Mouse (Mus musculus): ENCODE data around the gene Kmt2c. TPM values are rescaled to one million over a fixed set of nuclear protein-coding genes. Genes with fewer than 3 reads are reported as not detected.

Kmt2c gene
- total RNA-seq, 2 experiments from 2014 or later: 68.4 to 74.1 TPM

DNA sequence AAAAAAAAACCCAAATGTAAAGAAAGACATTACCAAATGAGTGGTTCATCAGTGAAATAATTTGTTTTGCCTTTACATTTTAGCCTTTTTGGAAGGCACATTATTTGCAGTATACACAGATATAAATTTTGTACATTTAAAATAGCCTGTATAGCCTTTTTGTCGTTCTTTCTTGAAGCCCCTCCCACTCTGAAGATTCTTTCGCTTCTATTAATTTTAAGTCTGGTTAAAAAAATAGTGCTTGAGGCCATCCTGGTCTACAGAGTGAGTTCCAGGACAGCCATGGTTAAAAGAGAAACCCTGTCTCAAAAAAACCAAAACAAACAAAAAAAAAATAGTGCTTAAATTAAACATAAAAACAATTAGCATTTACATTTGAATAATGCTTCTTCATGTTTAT, 32.0 kb upstream of the Kmt2c start:
- no peak for DNase-seq (ENCODE audit: extremely low spot score in 1 of 2, low spot score in 2 of 2)
- H3K4me3 ChIP-seq: peak overlapping the region; percentile 57
- H3K27ac ChIP-seq: peak overlapping the region; percentile 98
- TF ChIP-seq CTCF (IDR thresholded peaks at IDR 0.05): no peak
- intact Hi-C loops (cut with DNase I): loop anchor here (5.0 kb wide), 1 partner anchor 77 kb away; no protein-coding TSS in a partner anchor

DNA sequence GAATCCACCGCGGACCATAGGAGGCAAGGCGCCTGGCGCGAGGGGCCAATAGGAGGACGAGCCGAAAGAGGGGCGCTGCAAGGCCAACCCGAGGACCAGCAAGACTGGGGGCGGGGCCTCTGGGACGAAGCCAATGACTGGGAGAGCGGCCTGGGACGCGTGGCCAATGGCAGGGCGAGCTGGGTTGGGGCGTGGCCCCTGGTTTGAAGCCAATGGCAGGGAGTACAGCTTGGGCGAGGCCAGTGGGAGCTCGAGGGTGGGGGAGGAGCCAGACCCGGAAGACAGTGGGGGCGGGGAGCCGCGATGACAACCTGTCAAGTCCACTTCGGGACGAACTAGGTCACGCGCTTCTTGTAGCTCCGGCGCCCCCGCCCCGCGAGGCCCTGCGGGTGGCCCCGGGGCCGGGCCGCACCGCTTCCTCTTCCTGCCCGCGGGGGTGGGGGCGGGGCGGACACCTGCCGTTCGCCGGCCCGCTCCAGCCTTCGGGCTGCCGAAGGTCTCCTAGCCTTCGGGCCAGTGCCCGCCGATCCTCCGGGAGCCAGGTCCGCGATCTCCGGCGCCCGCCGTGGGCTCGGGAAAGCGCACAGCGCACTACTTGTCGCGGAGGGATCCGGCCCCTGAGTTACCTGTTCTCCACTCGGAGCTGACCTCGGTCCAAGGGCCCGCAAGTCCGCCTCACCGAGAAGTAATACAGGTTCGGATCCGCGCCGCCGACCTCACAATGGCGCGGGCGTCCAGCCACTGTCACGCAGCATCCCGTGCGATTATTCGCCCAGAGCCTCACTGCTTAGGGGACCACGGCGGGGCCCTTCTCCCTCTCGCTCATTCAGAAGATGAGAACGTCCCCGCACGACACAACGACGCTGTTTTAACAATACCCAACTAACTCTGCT, 31.2 kb upstream of the Kmt2c start:
- no peak for TF ChIP-seq CTCF (IDR thresholded peaks at IDR 0.05)
- intact Hi-C loops (cut with DNase I): loop anchor here (1.0 to 5.0 kb wide), 2 partner anchors 30 to 78 kb away; no protein-coding TSS in a partner anchor
- Histone ChIP-seq H3K27ac (peak overlapping the region; percentile 98), H3K4me3 (peak overlapping the region; percentile 57)
- peak; percentile 99 to 100 for DNase-seq (ENCODE audit: extremely low spot score in 1 of 2, low spot score in 2 of 2)

DNA sequence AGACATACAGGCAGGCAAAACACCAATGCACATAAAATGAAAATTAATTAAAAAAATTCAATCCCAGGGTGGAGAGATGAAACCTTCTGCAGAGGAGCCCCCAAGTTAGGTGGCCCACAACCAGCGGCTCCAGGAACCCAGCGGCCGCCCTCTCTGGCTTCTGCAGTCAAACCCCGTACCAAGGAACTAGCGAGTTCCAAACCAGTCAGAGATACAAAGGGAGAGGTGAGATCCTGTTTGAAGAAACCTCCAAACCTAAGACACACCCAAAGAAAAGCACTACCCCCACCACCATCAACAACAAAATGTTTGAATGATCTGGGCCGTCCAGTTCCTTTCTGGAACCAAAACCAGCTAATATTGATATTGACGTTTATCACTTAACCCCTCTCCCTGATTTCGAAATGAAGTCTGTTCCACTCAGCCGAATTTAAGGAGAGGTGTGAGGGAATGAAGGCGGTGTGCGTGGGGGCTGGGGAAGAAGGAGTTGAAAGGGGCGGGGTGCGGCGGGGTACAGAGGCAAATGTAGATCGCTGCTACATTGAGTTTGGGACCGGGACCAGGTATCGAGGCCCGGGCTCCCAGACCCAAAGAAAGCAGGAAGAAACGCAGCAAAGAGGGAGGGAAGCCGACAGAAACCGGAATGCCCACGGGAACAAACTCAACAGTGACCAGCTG, 30.4 kb upstream of the Kmt2c start:
- peak overlapping the region; percentile 89 for H3K27ac ChIP-seq
- intact Hi-C loops (cut with DNase I): loop anchor here (1.0 kb wide), 1 partner anchor 30 kb away; no protein-coding TSS in a partner anchor
- H3K4me3 ChIP-seq: peak overlapping the region; percentile 57
- no peak; the same call in 1 of the 2 replicates for TF ChIP-seq CTCF (IDR thresholded peaks at IDR 0.05)
- no peak for DNase-seq (ENCODE audit: extremely low spot score in 1 of 2, low spot score in 2 of 2)

DNA sequence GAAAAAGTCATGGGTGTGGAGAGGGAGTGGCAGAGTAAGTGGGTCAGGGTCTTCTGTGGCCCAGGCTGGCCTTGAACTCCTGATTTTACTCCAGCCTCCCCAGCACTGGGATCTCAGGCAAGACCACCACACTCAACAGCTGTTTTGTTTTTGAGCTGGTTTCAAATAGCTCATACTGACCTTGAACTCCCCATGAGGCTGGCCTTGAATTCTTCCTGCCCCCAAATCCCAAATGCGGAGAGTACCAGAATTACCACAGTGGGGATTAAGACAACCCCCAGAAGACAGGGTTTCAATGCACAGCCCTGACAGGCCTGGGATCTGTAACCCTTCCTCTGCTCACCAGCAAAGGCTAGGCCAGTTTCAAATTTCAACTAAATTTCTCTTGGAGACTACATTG, 29.4 kb upstream of the Kmt2c start:
- TF ChIP-seq CTCF (IDR thresholded peaks at IDR 0.05): no peak
- intact Hi-C loops (cut with DNase I): no loop called here
- Histone ChIP-seq H3K4me3 (no peak overlapping the region), H3K27ac (no peak overlapping the region)
- DNase-seq (ENCODE audit: extremely low spot score in 1 of 2, low spot score in 2 of 2): no peak

DNA sequence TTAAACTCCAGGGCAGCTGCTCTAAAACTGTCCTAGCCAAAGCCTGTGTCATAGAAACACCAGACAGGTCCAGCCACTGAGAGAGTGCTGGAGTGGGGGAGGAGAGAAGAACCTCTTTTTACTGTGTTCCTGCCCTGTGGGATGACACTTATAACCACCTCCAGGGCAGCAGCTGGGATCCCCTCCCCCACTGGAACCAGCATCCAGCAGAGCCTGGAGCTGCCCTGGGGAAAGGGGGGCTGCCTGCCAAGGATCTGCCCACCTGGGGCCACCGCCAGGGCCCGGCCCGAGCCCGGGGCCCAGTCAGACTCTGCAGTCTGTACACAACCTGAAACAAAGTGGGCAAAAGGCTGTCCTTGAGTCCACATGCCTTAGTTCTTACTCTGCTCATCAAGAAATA, 28.3 kb upstream of the Kmt2c start:
- H3K4me3 ChIP-seq: no peak overlapping the region
- DNase-seq (ENCODE audit: extremely low spot score in 1 of 2, low spot score in 2 of 2): no peak
- H3K27ac ChIP-seq: no peak overlapping the region
- no peak for TF ChIP-seq CTCF (IDR thresholded peaks at IDR 0.05)
- intact Hi-C loops (cut with DNase I): no loop called here

DNA sequence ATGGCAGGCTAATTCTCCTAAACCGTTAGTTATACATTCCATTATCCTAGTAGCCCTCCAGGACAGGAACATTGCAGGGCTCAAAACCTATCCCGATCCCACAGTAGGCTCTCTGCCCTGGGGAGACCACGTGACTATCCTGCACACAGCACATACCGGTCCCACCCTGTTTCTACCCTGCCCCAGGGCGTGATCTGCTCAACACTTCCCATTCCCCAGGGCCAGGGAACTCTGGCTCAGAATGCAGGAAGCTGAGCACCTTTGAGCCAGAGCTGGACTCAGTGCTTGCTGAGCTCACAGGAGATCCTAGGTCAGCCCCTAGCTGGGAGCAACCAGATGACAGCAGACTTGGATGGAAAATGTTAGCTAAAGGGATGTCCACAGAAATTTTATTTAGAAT, 27.5 kb upstream of the Kmt2c start:
- Histone ChIP-seq H3K4me3 (no peak overlapping the region), H3K27ac (no peak overlapping the region)
- no peak; the same call in 1 of the 2 replicates for TF ChIP-seq CTCF (IDR thresholded peaks at IDR 0.05)
- intact Hi-C loops (cut with DNase I): no loop called here
- no peak for DNase-seq (ENCODE audit: extremely low spot score in 1 of 2, low spot score in 2 of 2)

DNA sequence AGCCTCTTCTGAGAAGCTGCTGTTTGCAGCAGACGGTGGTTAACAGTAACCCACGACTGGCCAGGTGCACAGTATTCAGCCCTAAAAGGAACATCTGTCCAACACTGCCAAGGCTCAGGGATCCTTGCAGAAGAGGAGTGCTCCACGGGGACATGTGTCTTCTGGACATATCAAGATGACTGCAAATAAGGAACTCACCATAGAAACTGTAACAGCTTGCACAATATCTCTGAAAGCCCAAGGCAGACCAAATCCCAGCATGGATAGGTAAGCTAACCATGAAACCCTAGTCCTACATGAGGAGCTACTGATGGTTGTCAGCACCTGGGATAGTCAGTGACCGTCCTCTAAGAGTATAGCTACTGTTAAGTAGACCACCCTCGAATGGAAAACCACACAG, 22.9 kb upstream of the Kmt2c start:
- H3K4me3 ChIP-seq: no peak overlapping the region
- no peak overlapping the region for H3K27ac ChIP-seq
- DNase-seq (ENCODE audit: extremely low spot score in 1 of 2, low spot score in 2 of 2): no peak
- no peak for TF ChIP-seq CTCF (IDR thresholded peaks at IDR 0.05)
- intact Hi-C loops (cut with DNase I): no loop called here

DNA sequence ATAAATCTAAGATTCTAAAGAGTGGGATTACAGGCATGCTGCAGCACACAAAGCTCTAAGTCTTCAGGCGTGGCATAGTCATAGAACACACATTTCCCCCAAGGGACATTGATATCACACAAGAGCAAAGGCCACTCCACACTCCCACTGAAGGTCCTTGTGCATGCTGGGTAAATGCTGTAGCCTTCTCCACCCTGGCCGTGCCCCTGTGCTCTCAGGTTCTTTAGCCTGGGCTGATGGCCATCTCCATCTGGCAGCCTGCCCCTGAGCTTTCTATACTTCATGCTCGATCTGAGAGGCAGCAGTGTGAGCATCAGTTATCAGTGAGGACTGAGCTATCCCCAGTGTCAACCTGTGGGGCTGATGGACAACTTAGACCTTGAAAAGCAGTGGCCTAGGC, 21.2 kb upstream of the Kmt2c start:
- intact Hi-C loops (cut with DNase I): no loop called here
- no peak for TF ChIP-seq CTCF (IDR thresholded peaks at IDR 0.05)
- no peak for DNase-seq (ENCODE audit: extremely low spot score in 1 of 2, low spot score in 2 of 2)
- no peak overlapping the region for H3K4me3 ChIP-seq
- no peak overlapping the region for H3K27ac ChIP-seq

DNA sequence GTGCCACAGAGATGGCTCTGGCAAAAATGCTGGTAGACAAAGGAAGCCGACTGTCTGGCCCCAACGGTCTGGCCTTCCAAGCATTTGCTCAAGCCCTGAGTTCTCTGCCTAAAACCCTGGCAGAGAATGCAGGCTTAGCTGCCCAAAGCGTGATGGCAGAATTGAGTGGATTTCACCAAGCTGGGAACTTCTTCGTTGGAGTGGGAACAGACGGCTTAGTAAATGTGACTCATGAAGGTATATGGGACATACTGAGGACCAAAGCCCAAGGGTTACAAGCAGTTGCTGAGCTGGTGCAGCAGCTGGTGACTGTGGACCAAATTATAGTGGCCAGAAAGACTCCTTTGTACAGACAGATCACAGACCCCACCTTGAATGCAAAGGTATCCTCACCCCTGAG, 19.0 kb upstream of the Kmt2c start:
- no peak for TF ChIP-seq CTCF (IDR thresholded peaks at IDR 0.05)

DNA sequence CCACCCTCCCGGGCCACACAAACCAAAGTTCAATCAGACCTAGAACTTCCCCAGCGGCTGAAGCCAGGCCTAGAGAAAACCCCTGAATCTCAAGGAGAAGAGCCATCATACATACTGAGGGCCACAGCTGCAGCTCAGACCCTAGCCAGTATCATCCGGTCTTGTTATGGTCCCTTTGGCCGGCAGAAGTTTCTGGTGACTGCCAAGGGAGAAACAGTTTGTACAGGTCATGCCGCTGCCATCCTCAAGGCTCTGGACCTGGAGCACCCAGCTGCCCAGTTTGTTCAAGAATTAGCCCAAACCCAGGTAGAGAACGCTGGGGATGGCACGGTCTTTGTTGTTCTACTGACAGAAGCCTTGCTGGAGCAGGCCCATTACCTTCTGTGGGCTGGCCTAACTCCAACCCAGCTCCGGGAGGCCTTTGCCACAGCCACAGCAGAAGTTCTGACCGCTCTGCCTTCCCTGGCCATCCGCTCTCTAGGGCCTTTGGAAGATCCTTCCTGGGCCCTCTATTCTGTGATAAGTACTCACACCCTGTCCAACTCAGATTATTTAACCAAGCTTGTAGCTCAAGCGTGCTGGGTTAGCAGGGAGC, 17.8 kb upstream of the Kmt2c start:
- no peak overlapping the region for H3K27ac ChIP-seq
- intact Hi-C loops (cut with DNase I): no loop called here
- DNase-seq (ENCODE audit: extremely low spot score in 1 of 2, low spot score in 2 of 2): no peak
- H3K4me3 ChIP-seq: no peak overlapping the region
- TF ChIP-seq CTCF (IDR thresholded peaks at IDR 0.05): no peak

More for the DNA sequence above, 19.0 kb upstream of the Kmt2c start:
- no peak for DNase-seq (ENCODE audit: extremely low spot score in 1 of 2, low spot score in 2 of 2)
- Histone ChIP-seq H3K27ac (no peak overlapping the region), H3K4me3 (no peak overlapping the region)
- intact Hi-C loops (cut with DNase I): no loop called here

DNA sequence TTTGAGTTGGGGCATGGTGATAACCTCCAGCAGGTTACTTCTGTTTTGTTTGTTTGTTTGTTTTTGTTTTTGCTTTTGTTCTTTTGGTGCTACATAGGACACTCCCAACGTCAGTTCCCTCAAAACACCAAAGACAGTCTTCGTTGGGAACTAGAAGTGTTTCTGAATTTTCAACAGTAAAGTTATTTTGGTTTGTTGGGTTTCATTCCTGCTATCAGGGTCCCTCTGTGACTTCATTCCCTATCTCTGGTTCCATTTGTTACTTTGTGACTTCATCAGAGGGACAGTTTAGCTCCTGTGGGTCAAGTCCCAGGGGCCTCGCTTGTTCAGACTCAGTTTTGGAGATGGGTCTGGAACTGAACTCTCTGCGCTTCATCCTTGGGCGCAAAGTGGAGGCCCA, 17.2 kb upstream of the Kmt2c start, which contains the start of gene Cct8l1:
Cct8l1 (plus strand) TSS at position 301 of the 400 bp plus-strand sequence.
- Histone ChIP-seq H3K27ac (no peak within 1 kb of the TSS), H3K4me3 (no peak within 1 kb of the TSS)
- intact Hi-C loops (cut with DNase I): no loop called here
- no peak for TF ChIP-seq CTCF (IDR thresholded peaks at IDR 0.05)
- DNase-seq (ENCODE audit: extremely low spot score in 1 of 2, low spot score in 2 of 2): no peak

DNA sequence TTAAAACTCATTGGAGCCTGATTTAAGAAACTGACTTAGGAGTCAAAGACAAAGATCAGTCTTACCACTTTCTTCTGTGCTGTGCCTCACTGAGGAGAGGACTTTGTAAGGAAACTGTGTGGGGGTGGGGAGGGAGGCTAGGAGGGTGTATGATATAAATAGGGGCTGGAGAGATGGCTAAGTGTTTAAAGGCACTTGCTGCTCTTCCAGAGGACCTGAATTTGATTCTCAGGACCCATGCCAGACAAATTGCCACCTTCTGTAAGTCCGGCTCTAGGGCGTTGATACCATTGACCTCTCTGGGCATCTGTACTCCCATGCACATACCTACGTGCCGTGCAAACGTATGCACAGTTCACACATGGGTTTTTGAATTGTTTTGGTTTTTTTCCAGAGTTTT, 7.5 kb upstream of the Kmt2c start:
- intact Hi-C loops (cut with DNase I): no loop called here
- TF ChIP-seq CTCF (IDR thresholded peaks at IDR 0.05): no peak

More for the DNA sequence above, 7.5 kb upstream of the Kmt2c start:
- Histone ChIP-seq H3K27ac (no peak overlapping the region), H3K4me3 (no peak overlapping the region)
- DNase-seq (ENCODE audit: extremely low spot score in 1 of 2, low spot score in 2 of 2): no peak
